Mouse (Mus musculus): ENCODE results near the gene Kcnh1. TPM values are rescaled to one million over a fixed set of nuclear protein-coding genes. Genes with fewer than 3 reads are reported as not detected.

The Kcnh1 gene
- polyA plus RNA-seq, 1 experiment = 0.14 TPM

DNA sequence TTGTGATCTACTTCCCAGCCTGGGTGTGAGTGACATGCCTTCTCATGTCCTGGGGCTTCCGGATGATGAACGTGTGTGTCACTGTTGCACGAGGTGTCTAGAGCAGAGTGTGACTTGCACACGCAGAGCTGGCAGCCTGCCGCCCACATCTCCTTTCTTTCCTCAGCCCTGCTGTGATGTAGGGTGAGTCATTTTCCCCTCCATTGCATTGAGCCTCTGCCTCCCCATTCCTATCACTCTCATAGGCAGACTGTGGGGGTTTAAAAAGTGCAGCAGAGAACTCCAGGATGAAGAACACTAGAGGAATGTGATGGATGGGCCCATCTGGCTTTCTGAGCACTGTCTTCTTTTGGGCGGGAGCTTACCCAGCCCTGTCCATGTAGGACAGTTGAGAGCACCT is 76.4 kb downstream of the Kcnh1 start:
- no peaks in the 10 kb centered on the region for H3K36me3 ChIP-seq (ENCODE audit: control insufficient read depth, insufficient read depth, low read length)
- no peak overlapping the region for H3K4me3 ChIP-seq (ENCODE audit: low read depth, low read length)
- TF ChIP-seq POLR2A (IDR thresholded peaks at IDR 0.05; ENCODE audit: low read depth, low read length) (no peak), CTCF (IDR thresholded peaks at IDR 0.05; ENCODE audit: extremely low read depth, insufficient read length, insufficient replicate concordance, low read depth, low read length) (no peak)
- H3K27me3 ChIP-seq (ENCODE audit: control insufficient read depth, insufficient read depth, low read length) = no peaks in the 10 kb centered on the region
- WGBS = 89% methylated on average over 6 of the region's 6 CpGs
- peaks cover 2% of the 10 kb centered on the region; the same call in 1 of the 2 replicates for H3K4me1 ChIP-seq (ENCODE audit: control insufficient read depth, insufficient read depth, insufficient read length, low read length)
- no peak overlapping the region for H3K27ac ChIP-seq (ENCODE audit: insufficient read depth, low read depth, low read length)

DNA sequence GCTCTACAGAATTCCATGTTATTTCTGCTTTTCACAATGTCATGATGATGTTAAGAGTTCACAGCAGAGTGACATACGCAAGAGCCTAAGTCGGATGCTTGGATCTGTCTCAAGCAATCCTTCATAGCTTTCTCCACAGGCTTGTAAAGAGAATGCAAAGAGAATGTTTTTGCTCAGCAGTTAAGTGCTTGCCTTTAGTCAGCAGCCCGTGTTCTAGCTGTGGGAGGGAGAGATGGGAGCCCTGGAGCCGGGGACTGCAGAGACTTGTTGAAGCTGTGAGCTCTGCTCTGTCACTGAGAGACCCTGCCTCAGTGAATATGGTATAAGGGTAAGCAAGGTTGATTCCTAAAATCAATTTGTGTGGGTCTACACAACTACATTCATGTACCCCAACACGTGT is 78.3 kb downstream of the Kcnh1 start:
- TF ChIP-seq POLR2A (IDR thresholded peaks at IDR 0.05; ENCODE audit: low read depth, low read length) = no peak
- no peak for TF ChIP-seq CTCF (IDR thresholded peaks at IDR 0.05; ENCODE audit: extremely low read depth, insufficient read length, insufficient replicate concordance, low read depth, low read length)
- Histone ChIP-seq H3K4me1 (ENCODE audit: control insufficient read depth, insufficient read depth, insufficient read length, low read length) (peaks cover 2% of the 10 kb centered on the region; the same call in 1 of the 2 replicates), H3K4me3 (ENCODE audit: low read depth, low read length) (no peak overlapping the region), H3K27me3 (ENCODE audit: control insufficient read depth, insufficient read depth, low read length) (no peaks in the 10 kb centered on the region), H3K27ac (ENCODE audit: insufficient read depth, low read depth, low read length) (no peak overlapping the region), H3K36me3 (ENCODE audit: control insufficient read depth, insufficient read depth, low read length) (no peaks in the 10 kb centered on the region)
- WGBS = 84% methylated on average over 5 of the region's 5 CpGs

DNA sequence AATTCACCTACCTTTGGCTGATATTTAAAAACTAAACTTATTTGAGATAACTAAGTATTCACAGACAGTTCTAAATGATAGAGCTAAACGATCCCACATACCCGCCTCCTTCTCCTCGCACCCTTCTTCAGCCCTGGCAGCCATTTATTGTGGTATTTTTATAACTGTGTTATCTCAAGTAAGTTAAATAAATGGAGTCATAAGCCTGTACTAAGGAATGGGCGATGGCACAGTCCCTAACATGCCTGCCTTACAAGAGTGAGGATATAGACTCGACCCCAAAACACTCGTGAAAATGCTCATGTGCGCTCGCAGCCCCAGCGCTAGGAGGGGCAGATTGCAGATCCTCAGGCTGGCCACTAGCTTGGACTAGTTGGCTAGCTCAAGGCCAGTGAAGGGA is 79.3 kb downstream of the Kcnh1 start:
- no peak overlapping the region for H3K4me3 ChIP-seq (ENCODE audit: low read depth, low read length)
- no peak overlapping the region for H3K27ac ChIP-seq (ENCODE audit: insufficient read depth, low read depth, low read length)
- 26% methylated on average over 9 of the region's 9 CpGs for WGBS
- H3K36me3 ChIP-seq (ENCODE audit: control insufficient read depth, insufficient read depth, low read length) = no peaks in the 10 kb centered on the region
- peaks cover 2% of the 10 kb centered on the region; the same call in 1 of the 2 replicates for H3K4me1 ChIP-seq (ENCODE audit: control insufficient read depth, insufficient read depth, insufficient read length, low read length)
- TF ChIP-seq POLR2A (IDR thresholded peaks at IDR 0.05; ENCODE audit: low read depth, low read length) (no peak), CTCF (IDR thresholded peaks at IDR 0.05; ENCODE audit: extremely low read depth, insufficient read length, insufficient replicate concordance, low read depth, low read length) (no peak)
- H3K27me3 ChIP-seq (ENCODE audit: control insufficient read depth, insufficient read depth, low read length) = no peaks in the 10 kb centered on the region

DNA sequence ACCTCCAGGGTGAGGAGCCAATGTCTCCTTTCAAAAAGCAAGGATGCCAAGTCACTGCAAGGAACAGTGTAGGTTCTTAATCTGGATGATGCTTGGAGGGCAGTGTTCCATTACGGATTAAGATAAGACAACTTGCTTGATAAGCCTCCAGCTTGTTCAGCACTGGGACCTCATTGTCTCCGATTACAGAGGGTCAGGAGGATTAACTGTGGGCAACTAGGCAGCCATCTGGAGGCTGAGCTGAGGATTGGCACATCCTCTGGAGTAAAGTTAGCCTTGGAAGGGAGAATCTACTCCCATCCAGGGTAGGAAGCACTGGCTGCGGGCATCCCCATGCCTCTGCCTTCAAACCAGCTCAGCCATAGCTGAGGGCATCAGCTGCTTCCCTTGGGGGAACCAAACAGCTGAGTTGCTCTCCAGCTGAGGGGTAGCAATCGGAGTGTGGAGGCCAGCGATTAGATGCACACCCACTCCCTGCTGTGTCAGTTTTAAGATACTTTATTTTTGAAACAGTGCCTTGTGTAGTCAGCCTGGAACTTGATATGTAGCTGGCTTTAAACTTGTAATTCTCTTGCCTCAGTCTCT is 87.3 kb downstream of the Kcnh1 start:
- no peaks in the 10 kb centered on the region for H3K4me1 ChIP-seq (ENCODE audit: control insufficient read depth, insufficient read depth, insufficient read length, low read length)
- H3K4me3 ChIP-seq (ENCODE audit: low read depth, low read length) = no peak overlapping the region
- no peaks in the 10 kb centered on the region for H3K36me3 ChIP-seq (ENCODE audit: control insufficient read depth, insufficient read depth, low read length)
- 77% methylated on average over 5 of the region's 5 CpGs for WGBS
- H3K27me3 ChIP-seq (ENCODE audit: control insufficient read depth, insufficient read depth, low read length) = no peaks in the 10 kb centered on the region
- no peak overlapping the region for H3K27ac ChIP-seq (ENCODE audit: insufficient read depth, low read depth, low read length)
- TF ChIP-seq POLR2A (IDR thresholded peaks at IDR 0.05; ENCODE audit: low read depth, low read length) (no peak), CTCF (IDR thresholded peaks at IDR 0.05; ENCODE audit: extremely low read depth, insufficient read length, insufficient replicate concordance, low read depth, low read length) (no peak)

DNA sequence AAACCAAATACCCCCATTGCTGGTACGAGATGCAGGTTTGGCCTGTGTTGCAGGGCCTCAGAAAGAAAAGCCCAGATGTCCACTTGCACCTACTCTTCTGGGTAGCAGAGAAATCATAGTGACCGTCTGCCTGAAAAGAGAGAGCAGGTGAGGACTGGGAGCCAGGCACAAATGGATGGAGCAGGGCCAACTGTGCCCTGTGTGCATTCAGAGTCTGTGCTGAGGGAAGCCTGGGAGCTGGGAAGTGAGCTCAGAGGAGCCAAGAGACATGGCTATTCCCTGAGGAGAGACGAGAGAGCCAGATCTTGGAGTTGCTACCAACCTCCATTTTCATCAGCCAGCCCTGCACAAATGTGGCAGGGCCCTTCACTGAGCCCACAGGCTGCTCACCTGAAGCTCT is 93.8 kb downstream of the Kcnh1 start:
- TF ChIP-seq POLR2A (IDR thresholded peaks at IDR 0.05; ENCODE audit: low read depth, low read length) (no peak), CTCF (IDR thresholded peaks at IDR 0.05; ENCODE audit: extremely low read depth, insufficient read length, insufficient replicate concordance, low read depth, low read length) (no peak)
- Histone ChIP-seq H3K27me3 (ENCODE audit: control insufficient read depth, insufficient read depth, low read length) (no peaks in the 10 kb centered on the region), H3K4me1 (ENCODE audit: control insufficient read depth, insufficient read depth, insufficient read length, low read length) (0 out of 2 replicates have a peak, but pooled peaks cover 2% of the 10 kb centered on the region), H3K4me3 (ENCODE audit: low read depth, low read length) (no peak overlapping the region), H3K36me3 (ENCODE audit: control insufficient read depth, insufficient read depth, low read length) (no peaks in the 10 kb centered on the region), H3K27ac (ENCODE audit: insufficient read depth, low read depth, low read length) (no peak overlapping the region)
- 61% methylated on average over 3 of the region's 3 CpGs for WGBS

DNA sequence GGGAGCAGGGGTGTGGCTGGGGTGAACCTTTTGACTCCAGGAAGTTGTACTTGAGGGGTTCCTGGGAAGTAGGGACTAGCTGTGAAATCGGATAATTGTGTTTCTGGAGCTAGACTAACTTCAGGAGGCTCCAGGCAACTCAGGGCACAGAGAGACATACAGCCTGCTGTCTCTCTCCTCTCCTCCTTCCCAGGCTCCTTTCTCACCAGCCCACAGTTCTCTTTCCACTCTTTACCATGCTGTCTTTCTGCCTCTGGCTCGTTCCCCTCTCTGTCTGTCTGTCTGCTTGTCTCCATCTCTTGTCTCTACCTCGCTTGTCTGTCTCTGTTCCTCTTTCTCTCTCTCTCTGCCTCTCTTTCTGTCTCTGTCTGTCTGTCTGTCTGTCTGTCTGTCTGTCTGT is 94.4 kb downstream of the Kcnh1 start:
- Histone ChIP-seq H3K4me3 (ENCODE audit: low read depth, low read length) (no peak overlapping the region), H3K4me1 (ENCODE audit: control insufficient read depth, insufficient read depth, insufficient read length, low read length) (0 out of 2 replicates have a peak, but pooled peaks cover 2% of the 10 kb centered on the region), H3K27me3 (ENCODE audit: control insufficient read depth, insufficient read depth, low read length) (no peaks in the 10 kb centered on the region), H3K27ac (ENCODE audit: insufficient read depth, low read depth, low read length) (no peak overlapping the region), H3K36me3 (ENCODE audit: control insufficient read depth, insufficient read depth, low read length) (no peaks in the 10 kb centered on the region)
- 47% methylated on average over 3 of the region's 3 CpGs for WGBS
- TF ChIP-seq POLR2A (IDR thresholded peaks at IDR 0.05; ENCODE audit: low read depth, low read length) (no peak), CTCF (IDR thresholded peaks at IDR 0.05; ENCODE audit: extremely low read depth, insufficient read length, insufficient replicate concordance, low read depth, low read length) (no peak)

DNA sequence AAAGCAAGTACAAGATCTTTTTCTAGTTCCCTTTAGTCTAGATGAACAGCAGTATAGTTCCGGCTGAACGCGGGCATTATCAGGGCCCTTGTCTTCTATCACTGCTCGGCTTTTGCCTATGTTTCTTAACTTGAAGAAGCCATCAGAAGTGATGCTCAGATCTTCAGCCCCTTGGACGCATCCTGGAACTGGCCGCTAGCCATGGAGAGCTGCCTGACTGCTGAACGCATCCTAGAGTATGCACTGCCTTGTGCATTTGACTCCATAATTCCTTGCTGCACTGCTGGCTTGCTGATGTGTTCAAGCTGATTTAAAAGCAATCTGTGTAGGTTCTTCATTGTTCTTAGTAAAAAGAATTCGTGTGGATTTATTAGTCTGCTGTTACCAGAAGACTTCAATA is 97.9 kb downstream of the Kcnh1 start:
- H3K27ac ChIP-seq (ENCODE audit: insufficient read depth, low read depth, low read length) = no peak overlapping the region
- H3K4me1 ChIP-seq (ENCODE audit: control insufficient read depth, insufficient read depth, insufficient read length, low read length) = 0 out of 2 replicates have a peak, but pooled peaks cover 2% of the 10 kb centered on the region
- TF ChIP-seq POLR2A (IDR thresholded peaks at IDR 0.05; ENCODE audit: low read depth, low read length) (no peak), CTCF (IDR thresholded peaks at IDR 0.05; ENCODE audit: extremely low read depth, insufficient read length, insufficient replicate concordance, low read depth, low read length) (no peak)
- no peaks in the 10 kb centered on the region for H3K36me3 ChIP-seq (ENCODE audit: control insufficient read depth, insufficient read depth, low read length)
- no peaks in the 10 kb centered on the region for H3K27me3 ChIP-seq (ENCODE audit: control insufficient read depth, insufficient read depth, low read length)
- WGBS = 89% methylated on average over 8 of the region's 8 CpGs
- no peak overlapping the region for H3K4me3 ChIP-seq (ENCODE audit: low read depth, low read length)

Data from small intestine, adult 2 months (tissue).